In genomic region chr6:50753151-50753550, GRCm38 (mm10) we compare ENCODE assay signal across 27 mouse cellular contexts.
DNase-seq lines count a peak whose midpoint lies in the region; ATAC-seq and TF ChIP-seq lines count a peak whose summit lies in the region.
"Had no signal": no experiment of that assay in that cellular context is flagged by ENCODE, and none has a peak within 500 bp of the region (broad histone marks: within the 10 kb centered on the region; RNA-seq: fewer than 3 reads in every experiment).

No protein-coding gene starts in this region.

- H3K9me3 ChIP-seq in heart, postnatal 0 days (replicated peaks; ENCODE audit: control insufficient read depth, low read length), result no peaks in the 10 kb centered on the region
- H3K9me3 ChIP-seq in heart, embryonic 10.5 days, result no peaks in the 10 kb centered on the region
- no peaks in the 10 kb centered on the region for H3K9me3 ChIP-seq in CH12.LX (replicated peaks; ENCODE audit: low read length)
- H3K9me3 ChIP-seq in midbrain, embryonic 14.5 days (ENCODE audit: control insufficient read depth, low read length), result no peaks in the 10 kb centered on the region
- H3K9me3 ChIP-seq: embryonic facial prominence, embryonic 13.5 days; heart, embryonic 12.5 days; heart, embryonic 15.5 days had no signal

- H3K27me3 ChIP-seq in heart, postnatal 0 days (ENCODE audit: control insufficient read depth, insufficient read depth, low read length), result no peaks in the 10 kb centered on the region
- no peaks in the 10 kb centered on the region for H3K27me3 ChIP-seq in heart, embryonic 10.5 days (ENCODE audit: insufficient read depth, poor library complexity, severe bottlenecking)
- no peaks in the 10 kb centered on the region for H3K27me3 ChIP-seq in CH12.LX (replicated peaks)
- no peaks in the 10 kb centered on the region for H3K27me3 ChIP-seq in midbrain, embryonic 14.5 days (ENCODE audit: control insufficient read depth, insufficient read depth, low read length)
- H3K27me3 ChIP-seq: embryonic facial prominence, embryonic 13.5 days; heart, embryonic 12.5 days; heart, embryonic 15.5 days had no signal

- H3K4me2 ChIP-seq in heart, postnatal 0 days (ENCODE audit: low read depth, low read length), result no peak overlapping the region
- H3K4me2 ChIP-seq in CH12.LX (ENCODE audit: insufficient read depth, low read depth, poor library complexity, severe bottlenecking), result no peak overlapping the region
- no peak overlapping the region for H3K4me2 ChIP-seq in midbrain, embryonic 14.5 days (ENCODE audit: low read length)
- H3K4me2 ChIP-seq: embryonic facial prominence, embryonic 13.5 days; heart, embryonic 12.5 days; heart, embryonic 15.5 days; hindbrain, embryonic 14.5 days had no signal

- dilution Hi-C loops in CH12.LX (cut with MboI; ENCODE audit: extremely low pct_ligation_motif_present, extremely low pct_unique_long_range_greater_than_20kb, low sequenced_read_pairs), result no loop called here

- no peaks in the 10 kb centered on the region for H3K79me2 ChIP-seq in CH12.LX (replicated peaks; ENCODE audit: control insufficient read depth, extremely low read depth, insufficient read depth, poor library complexity, severe bottlenecking)

- ATAC-seq in heart, postnatal 0 days (ENCODE audit: insufficient read depth, low read depth), result no peak
- no peak for ATAC-seq in midbrain, embryonic 14.5 days (ENCODE audit: low FRiP score, low TSS enrichment)
- ATAC-seq: forebrain, embryonic 14.5 days; forebrain, postnatal 0 days; hindbrain, postnatal 0 days; inflammation-experienced regulatory T-cells, adult 6 months; intestine, embryonic 16.5 days had no signal

- no peak overlapping the region for H3K9ac ChIP-seq in heart, postnatal 0 days (replicated peaks; ENCODE audit: low read depth, low read length)
- no peak overlapping the region for H3K9ac ChIP-seq in CH12.LX (ENCODE audit: insufficient read depth, low read depth)
- H3K9ac ChIP-seq in midbrain, embryonic 14.5 days (replicated peaks; ENCODE audit: low read length), result no peak overlapping the region
- H3K9ac ChIP-seq: embryonic facial prominence, embryonic 13.5 days; forebrain, postnatal 0 days; heart, embryonic 12.5 days; heart, embryonic 15.5 days; hindbrain, embryonic 14.5 days had no signal

- 71% methylated on average over 7 of the region's 7 CpGs for WGBS in heart, postnatal 0 days
- 80% methylated on average over 7 of the region's 7 CpGs for WGBS in heart, embryonic 10.5 days
- 86% methylated on average over 7 of the region's 7 CpGs for WGBS in midbrain, embryonic 14.5 days

- DNase-seq in gastrocnemius, adult 18-20 months (ENCODE audit: low spot score), result peak; percentile 11
- DNase-seq in gastrocnemius, postnatal 36 days, result no peak
- DNase-seq in heart, postnatal 0 days (ENCODE audit: low spot score), result peak; percentile 11
- no peak for DNase-seq in heart, embryonic 10.5 days (ENCODE audit: low spot score)
- DNase-seq in CH12.LX (ENCODE audit: extremely low read depth), result peak; percentile 2
- no peak for DNase-seq in midbrain, embryonic 14.5 days
- DNase-seq: adrenal gland, adult 2 months; adrenal gland, postnatal 14 days; B cell, adult 2 months; cerebellum, adult 11 months; cerebellum, adult 2 months; cerebellum, adult 9-11 months; cerebellum, postnatal 25 days; forebrain, postnatal 0 days; gastrocnemius, postnatal 10 days; heart, adult 2 months; heart, postnatal 14 days; heart, postnatal 4 days; kidney, adult 18-20 months had no signal

- TF ChIP-seq CTCF in heart, postnatal 0 days (IDR thresholded peaks at IDR 0.05; ENCODE audit: low read depth), result no peak
- TF ChIP-seq CTCF in CH12.LX (conservative IDR thresholded peaks at IDR 0.05 in 1 of 2, IDR thresholded peaks at IDR 0.05 in 1 of 2; ENCODE audit: low read depth in 2 of 2, low read length in 2 of 2), result no peak

- intact Hi-C loops in gastrocnemius, postnatal 36 days (cut with DNase I), result no loop called here

- no peaks in the 10 kb centered on the region for H3K36me3 ChIP-seq in heart, postnatal 0 days (replicated peaks; ENCODE audit: control insufficient read depth, insufficient read depth, low read length)
- H3K36me3 ChIP-seq in heart, embryonic 10.5 days, result no peaks in the 10 kb centered on the region
- no peaks in the 10 kb centered on the region for H3K36me3 ChIP-seq in CH12.LX (replicated peaks in 1 of 2; ENCODE audit: control insufficient read depth in 1 of 2, insufficient read depth in 1 of 2, low read length in 1 of 2)
- no peaks in the 10 kb centered on the region for H3K36me3 ChIP-seq in midbrain, embryonic 14.5 days (ENCODE audit: control insufficient read depth, insufficient read depth, low read length)
- H3K36me3 ChIP-seq: embryonic facial prominence, embryonic 13.5 days; heart, embryonic 12.5 days; heart, embryonic 15.5 days had no signal

- in situ Hi-C loops in CH12.LX (cut with MboI; ENCODE audit: low pct_ligation_motif_present, low pct_unique_long_range_greater_than_20kb, low sequenced_read_pairs), result no loop called here

- TF ChIP-seq RAD21 in CH12.LX (IDR thresholded peaks at IDR 0.05; ENCODE audit: low read depth, low read length), result no peak

- no peak overlapping the region for H3K27ac ChIP-seq in heart, postnatal 0 days (ENCODE audit: low read depth)
- H3K27ac ChIP-seq in heart, embryonic 10.5 days, result no peak overlapping the region
- no peak overlapping the region for H3K27ac ChIP-seq in CH12.LX (ENCODE audit: insufficient read depth, low read depth)
- H3K27ac ChIP-seq in midbrain, embryonic 14.5 days (replicated peaks; ENCODE audit: low read depth, low read length), result no peak overlapping the region
- H3K27ac ChIP-seq: embryonic facial prominence, embryonic 13.5 days; heart, adult 2 months; heart, embryonic 15.5 days; hindbrain, embryonic 14.5 days; hindbrain, postnatal 0 days had no signal

- TF ChIP-seq POLR2A in CH12.LX (IDR thresholded peaks at IDR 0.05; ENCODE audit: low read depth, low read length), result no peak

- no peak for TF ChIP-seq EP300 in heart, postnatal 0 days (IDR thresholded peaks at IDR 0.05; ENCODE audit: low read depth)
- TF ChIP-seq EP300 in CH12.LX (IDR thresholded peaks at IDR 0.05; ENCODE audit: low read length), result no peak

- H3K4me3 ChIP-seq in heart, postnatal 0 days (ENCODE audit: low read depth, low read length), result no peak overlapping the region
- H3K4me3 ChIP-seq in heart, embryonic 10.5 days, result no peak overlapping the region
- H3K4me3 ChIP-seq in CH12.LX (replicated peaks in 1 of 3; ENCODE audit: low read depth in 2 of 3, low read length in 2 of 3, poor library complexity in 1 of 3), result no peak overlapping the region
- no peak overlapping the region for H3K4me3 ChIP-seq in midbrain, embryonic 14.5 days (replicated peaks; ENCODE audit: low read depth, low read length)
- H3K4me3 ChIP-seq: embryonic facial prominence, embryonic 13.5 days; heart, adult 2 months; heart, embryonic 12.5 days; heart, embryonic 15.5 days had no signal

- no peaks in the 10 kb centered on the region for H3K4me1 ChIP-seq in heart, postnatal 0 days (ENCODE audit: control insufficient read depth, insufficient read depth)
- no peaks in the 10 kb centered on the region for H3K4me1 ChIP-seq in heart, embryonic 10.5 days
- H3K4me1 ChIP-seq in CH12.LX (ENCODE audit: control insufficient read depth in 1 of 2, insufficient read depth in 2 of 2), result peaks cover 0 to 11% of the 10 kb centered on the region in 2 experiments; a peak in 2 of 4 replicates
- H3K4me1 ChIP-seq in midbrain, embryonic 14.5 days (ENCODE audit: control insufficient read depth, insufficient read depth, low read length), result 0 out of 2 replicates have a peak, but pooled peaks cover 3% of the 10 kb centered on the region
- H3K4me1 ChIP-seq: heart, embryonic 12.5 days; heart, embryonic 15.5 days had no signal

TF ChIP-seq in CH12.LX, 34 proteins besides CTCF, POLR2A, EP300 and RAD21:
- TF ChIP-seq MAX (IDR thresholded peaks at IDR 0.05; ENCODE audit: low read length) (no peak), RCOR1 (conservative IDR thresholded peaks at IDR 0.05; ENCODE audit: low read depth, low read length) (no peak), MAFK (IDR thresholded peaks at IDR 0.05; ENCODE audit: insufficient replicate concordance, low read length) (no peak), PAX5 (IDR thresholded peaks at IDR 0.05; ENCODE audit: low read length) (no peak), NELFE (IDR thresholded peaks at IDR 0.05; ENCODE audit: low read depth, low read length) (no peak), KAT2A (IDR thresholded peaks at IDR 0.05; ENCODE audit: insufficient replicate concordance, low read length) (no peak)

Comparison
In these comparisons a context has a peak if more than half of its experiments do, and no peak if none do; other contexts are left out.
1. DNase-seq: peak in gastrocnemius, adult 18-20 months (single experiment), heart, postnatal 0 days (single experiment) and CH12.LX (single experiment); none in gastrocnemius, postnatal 36 days (0 of 2), heart, embryonic 10.5 days (single experiment) and midbrain, embryonic 14.5 days (single experiment).